34 mouse cellular contexts compared by ENCODE assay signal in genomic region chr5:96309566-96309965, GRCm38 (mm10).
"Had no signal": no experiment of that assay in that cellular context is flagged by ENCODE, and none has a peak within 500 bp of the region (broad histone marks: within the 10 kb centered on the region; RNA-seq: fewer than 3 reads in every experiment).

No protein-coding gene starts in this region.

- H3K4me2 ChIP-seq: heart, embryonic 11.5 days; heart, embryonic 12.5 days; heart, embryonic 13.5 days; heart, embryonic 15.5 days; hindbrain, embryonic 12.5 days; hindbrain, embryonic 13.5 days; hindbrain, embryonic 14.5 days; hindbrain, embryonic 15.5 days; intestine, embryonic 15.5 days; kidney, embryonic 15.5 days had no signal

- H3K27me3 ChIP-seq: heart, embryonic 12.5 days; heart, embryonic 13.5 days; heart, embryonic 15.5 days; hindbrain, embryonic 12.5 days; hindbrain, embryonic 13.5 days; hindbrain, embryonic 15.5 days; intestine, embryonic 15.5 days; kidney, embryonic 15.5 days had no signal

- H3K9me3 ChIP-seq: heart, embryonic 12.5 days; heart, embryonic 13.5 days; heart, embryonic 15.5 days; hindbrain, embryonic 10.5 days; hindbrain, embryonic 12.5 days; hindbrain, embryonic 13.5 days; hindbrain, embryonic 15.5 days; intestine, embryonic 15.5 days; kidney, embryonic 15.5 days had no signal

- H3K9ac ChIP-seq: heart, embryonic 12.5 days; heart, embryonic 13.5 days; heart, embryonic 15.5 days; hindbrain, embryonic 12.5 days; hindbrain, embryonic 13.5 days; hindbrain, embryonic 14.5 days; hindbrain, embryonic 15.5 days; intestine, embryonic 15.5 days; kidney, embryonic 15.5 days had no signal

- ATAC-seq: hindbrain, embryonic 16.5 days; hindbrain, postnatal 0 days; inflammation-experienced regulatory T-cells, adult 6 months; intestine, embryonic 15.5 days; intestine, embryonic 16.5 days; intestine, postnatal 0 days had no signal

- H3K27ac ChIP-seq: heart, embryonic 13.5 days; heart, embryonic 15.5 days; hindbrain, embryonic 10.5 days; hindbrain, embryonic 12.5 days; hindbrain, embryonic 13.5 days; hindbrain, embryonic 14.5 days; hindbrain, embryonic 15.5 days; hindbrain, postnatal 0 days; intestine, embryonic 15.5 days; kidney, embryonic 15.5 days; kidney, postnatal 0 days; layer of hippocampus, adult 2 months had no signal

- H3K36me3 ChIP-seq: heart, embryonic 12.5 days; heart, embryonic 13.5 days; heart, embryonic 15.5 days; hindbrain, embryonic 10.5 days; hindbrain, embryonic 12.5 days; hindbrain, embryonic 13.5 days; hindbrain, embryonic 15.5 days; intestine, embryonic 15.5 days; kidney, embryonic 15.5 days had no signal

- DNase-seq: heart, postnatal 10 days; heart, postnatal 14 days; heart, postnatal 36 days; heart, postnatal 4 days; kidney, adult 11 months; kidney, adult 18-20 months; kidney, adult 2 months; kidney, adult 8-10 months; kidney, adult 9 months; kidney, postnatal 10 days; kidney, postnatal 14 days; kidney, postnatal 25 days; kidney, postnatal 36 days; kidney, postnatal 4 days; layer of hippocampus, adult 9-11 months; layer of hippocampus, postnatal 36 days had no signal

- H3K4me3 ChIP-seq: heart, embryonic 12.5 days; heart, embryonic 13.5 days; heart, embryonic 15.5 days; hindbrain, embryonic 10.5 days; hindbrain, embryonic 12.5 days; hindbrain, embryonic 13.5 days; hindbrain, embryonic 15.5 days; intestine, embryonic 15.5 days; kidney, embryonic 15.5 days; layer of hippocampus, adult 2 months had no signal

- H3K4me1 ChIP-seq: heart, embryonic 12.5 days; heart, embryonic 13.5 days; heart, embryonic 15.5 days; hindbrain, embryonic 10.5 days; hindbrain, embryonic 12.5 days; intestine, embryonic 15.5 days had no signal
